Mouse (Mus musculus) frontal cortex, postnatal 14 days (tissue): Measurements from ENCODE around the gene Gtf2ird1.
"Not testable (repeated sequence)": the region's sequence is repeated elsewhere in the genome, so short reads cannot be mapped to it uniquely, and the experiment has no call there.

Experiments used
- DNase-seq, 2 experiments: peaks; one replicate each; pipeline ENCODE4 v3.0.0; 2022; ENCODE audit warnings: low spot score in 2 of 2

Gtf2ird1 gene

GRCm38 (mm10) chr5:134345449-134345848 lies 111.1 kb downstream of the Gtf2ird1 start:
- DNase-seq = no peak

GRCm38 (mm10) chr5:134344076-134344475 lies 112.4 kb downstream of the Gtf2ird1 start:
- no peak for DNase-seq

- not testable (repeated sequence) for DNase-seq
These were observed 113.0 kb downstream of the Gtf2ird1 start for GRCm38 (mm10) chr5:134343530-134343929.

- no peak for DNase-seq
These were observed 113.9 kb downstream of the Gtf2ird1 start for GRCm38 (mm10) chr5:134342503-134343205.

- DNase-seq = no peak
These were observed 114.8 kb downstream of the Gtf2ird1 start for GRCm38 (mm10) chr5:134341721-134342120.

- DNase-seq = no peak
These were observed 115.2 kb downstream of the Gtf2ird1 start for GRCm38 (mm10) chr5:134341321-134341720.

GRCm38 (mm10) chr5:134340101-134340522 lies 116.4 kb downstream of the Gtf2ird1 start:
- DNase-seq = no peak

- not testable (repeated sequence) for DNase-seq
These were observed 119.5 kb downstream of the Gtf2ird1 start for GRCm38 (mm10) chr5:134337012-134337411.

- DNase-seq = no peak
These were observed 123.8 kb downstream of the Gtf2ird1 start for GRCm38 (mm10) chr5:134332743-134333142.

GRCm38 (mm10) chr5:134330082-134330481 lies 126.4 kb downstream of the Gtf2ird1 start:
- no peak for DNase-seq

GRCm38 (mm10) chr5:134329311-134329710 lies 127.2 kb downstream of the Gtf2ird1 start:
- no peak for DNase-seq

- no peak for DNase-seq
These were observed 128.0 kb downstream of the Gtf2ird1 start for GRCm38 (mm10) chr5:134328482-134329001.

GRCm38 (mm10) chr5:134325856-134326566 lies 130.5 kb downstream of the Gtf2ird1 start:
- no peak for DNase-seq

GRCm38 (mm10) chr5:134323869-134324268 lies 132.6 kb downstream of the Gtf2ird1 start:
- no peak for DNase-seq

- no peak for DNase-seq
These were observed 133.2 kb downstream of the Gtf2ird1 start for GRCm38 (mm10) chr5:134323311-134323710.

GRCm38 (mm10) chr5:134322355-134322754 lies 134.2 kb downstream of the Gtf2ird1 start:
- DNase-seq = no peak

- DNase-seq = no peak
These were observed 134.8 kb downstream of the Gtf2ird1 start for GRCm38 (mm10) chr5:134321699-134322098.

- DNase-seq = no peak
These were observed 137.6 kb downstream of the Gtf2ird1 start for GRCm38 (mm10) chr5:134318903-134319302.

GRCm38 (mm10) chr5:134316721-134317120 lies 139.8 kb downstream of the Gtf2ird1 start:
- no peak for DNase-seq

GRCm38 (mm10) chr5:134315623-134316350 lies 140.7 kb downstream of the Gtf2ird1 start:
- DNase-seq = peak; percentile 35 to 40

GRCm38 (mm10) chr5:134314688-134315622 lies 141.6 kb downstream of the Gtf2ird1 start, which contains the start of gene Gtf2i:
Gene Gtf2i (minus strand): TSS chr5:134314760.
- peak; percentile 91 to 94 for DNase-seq
